Mouse (Mus musculus): Measurements from ENCODE around the gene Kin. TPM values are rescaled to one million over a fixed set of nuclear protein-coding genes. Genes with fewer than 3 reads are reported as not detected.

The Kin gene
- total RNA-seq, 2 experiments from 2014 or later = 6.4 to 9.5 TPM

DNA sequence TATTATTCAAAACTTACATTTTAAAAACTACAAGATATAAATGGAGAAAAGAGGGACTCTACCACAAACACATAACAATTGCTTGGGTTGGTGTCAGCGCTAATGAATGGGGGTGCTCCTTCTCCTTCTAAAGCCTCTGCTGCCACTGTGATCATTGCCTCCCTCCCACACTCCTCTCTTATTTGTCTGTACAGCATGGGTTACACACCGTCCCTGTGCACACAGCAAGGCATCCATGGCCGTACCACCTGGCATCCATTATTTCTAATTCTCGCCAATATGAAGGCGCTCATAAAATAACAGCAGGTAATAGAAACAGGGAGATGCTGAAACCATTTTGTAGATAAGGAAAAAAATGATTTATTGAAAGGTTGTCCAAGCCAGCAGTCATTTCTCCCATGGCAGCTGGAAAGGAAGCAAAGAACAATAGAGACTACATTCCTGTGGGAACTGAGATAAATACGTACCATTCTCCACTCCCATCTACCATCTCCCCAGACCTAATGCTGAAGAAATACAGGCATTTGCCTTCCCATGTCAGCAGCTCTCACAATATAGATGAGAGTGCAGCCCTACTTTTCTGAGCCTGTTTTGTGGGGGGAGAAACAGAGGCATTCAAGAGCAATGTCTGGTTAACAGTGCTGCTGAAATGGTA, 28.3 kb downstream of the Kin start:
- DNase-seq = no peak

DNA sequence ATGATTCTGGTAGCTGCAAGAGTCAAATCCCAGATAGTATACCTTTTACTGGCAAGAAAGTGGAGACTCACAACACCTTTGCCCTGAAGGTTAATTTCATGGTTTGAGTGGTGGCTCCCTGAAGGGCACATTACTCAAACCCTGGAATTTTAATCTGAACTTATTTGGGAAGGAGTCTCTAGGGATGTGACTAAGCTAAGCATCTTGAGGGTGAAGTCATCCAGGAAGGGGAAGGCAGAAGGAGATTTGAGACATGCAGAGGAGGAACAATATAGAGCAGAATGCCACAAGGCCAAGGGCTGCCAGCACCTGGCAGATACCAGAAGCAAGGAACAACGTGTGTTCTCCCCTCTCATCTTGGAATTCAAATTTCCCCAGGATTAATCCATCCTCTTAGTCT, 38.4 kb downstream of the Kin start:
- no peak for DNase-seq

DNA sequence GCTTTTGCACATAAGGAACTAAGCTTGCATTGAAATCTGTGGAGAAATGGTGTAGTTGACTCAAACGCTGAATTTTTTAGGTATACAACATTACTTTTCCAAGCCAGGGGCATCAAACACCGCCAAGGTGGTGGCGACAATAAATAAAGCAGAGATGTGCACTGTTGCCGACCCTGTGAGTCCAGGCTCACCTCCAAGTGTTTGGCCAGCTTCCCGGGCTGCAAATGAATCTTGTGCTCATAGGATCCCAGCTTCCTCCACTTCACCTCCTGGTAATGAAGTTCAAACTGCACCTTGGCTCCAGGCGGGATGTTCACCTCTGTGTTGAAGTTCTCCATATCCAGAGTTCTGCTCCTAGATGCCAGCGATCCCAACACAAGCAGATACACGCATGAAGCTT, 38.9 kb downstream of the Kin start:
- DNase-seq = no peak

DNA sequence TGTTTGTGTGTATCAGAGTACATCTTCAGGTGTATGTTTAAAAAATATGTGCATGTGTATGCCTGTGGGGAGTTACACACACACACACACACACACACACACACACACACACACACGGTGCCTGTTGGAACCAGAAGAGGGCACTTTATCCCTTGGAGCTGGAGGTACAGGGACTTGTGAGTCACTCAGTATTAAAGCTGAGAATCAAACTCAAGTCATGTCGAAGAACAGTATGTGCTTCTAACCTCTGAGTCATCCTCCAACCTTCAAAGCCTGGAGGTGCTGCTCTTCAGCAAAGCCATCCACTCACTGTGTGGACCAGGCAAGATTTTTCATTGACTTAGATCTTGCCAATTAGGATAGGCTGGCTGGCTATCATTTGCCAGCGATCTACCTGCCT, 41.4 kb downstream of the Kin start:
- DNase-seq = no peak

DNA sequence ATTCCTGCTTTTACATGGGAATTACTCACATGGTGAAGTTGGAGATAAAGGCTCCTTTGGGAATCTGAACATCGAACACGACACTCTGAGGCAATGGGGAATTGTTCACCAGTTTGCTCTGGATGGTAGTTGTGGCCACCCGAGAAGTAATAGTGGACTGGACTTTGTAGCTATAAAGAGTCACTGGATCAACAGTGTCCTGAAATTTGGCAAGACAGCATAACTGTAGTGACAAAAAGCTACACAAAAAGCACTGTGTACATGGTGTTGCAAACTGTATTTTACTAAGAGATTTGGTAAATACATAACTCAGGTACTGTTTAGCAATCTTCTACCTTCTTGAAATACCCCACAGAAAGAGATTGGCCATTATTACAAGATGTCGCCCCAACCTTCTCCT, 45.7 kb downstream of the Kin start:
- DNase-seq = no peak

DNA sequence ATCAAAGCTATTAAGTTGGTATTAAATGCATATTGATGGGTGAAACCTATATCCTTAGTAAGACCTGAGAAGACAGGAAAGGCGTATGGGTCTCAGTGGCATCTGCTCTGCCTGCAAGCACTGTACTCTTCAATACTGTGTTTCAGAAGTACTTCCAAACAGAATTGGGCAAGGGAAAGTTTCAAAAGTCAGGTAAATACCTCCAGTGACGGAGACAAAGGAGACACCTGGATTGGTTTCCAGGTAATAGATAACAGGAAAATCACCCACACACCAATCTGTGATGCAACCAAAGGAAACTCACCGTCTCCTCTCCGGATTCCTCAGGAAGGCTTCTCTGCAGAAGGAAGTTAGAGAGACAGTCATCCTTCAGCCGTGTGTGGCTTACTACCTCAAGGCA, 47.1 kb downstream of the Kin start:
- DNase-seq = no peak

DNA sequence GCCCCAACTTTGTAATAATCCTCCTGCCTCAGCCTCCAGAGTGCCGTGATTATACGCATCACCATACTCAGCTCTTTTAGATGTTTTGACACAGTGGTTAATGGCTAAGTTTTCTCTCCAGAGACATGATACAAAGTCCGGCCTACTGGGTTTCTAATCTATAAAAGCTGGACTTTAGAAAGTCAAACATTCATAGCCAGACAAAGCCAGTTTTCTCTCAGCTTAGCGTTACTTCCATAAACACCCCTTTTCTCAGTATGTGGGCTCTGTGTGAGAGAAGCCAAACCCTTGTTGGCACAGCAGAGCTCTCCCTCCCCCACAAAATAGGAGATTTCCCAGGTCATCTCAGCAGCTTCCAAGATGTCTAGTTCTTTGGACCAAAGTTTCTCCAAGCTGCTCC, 48.2 kb downstream of the Kin start:
- DNase-seq = no peak

DNA sequence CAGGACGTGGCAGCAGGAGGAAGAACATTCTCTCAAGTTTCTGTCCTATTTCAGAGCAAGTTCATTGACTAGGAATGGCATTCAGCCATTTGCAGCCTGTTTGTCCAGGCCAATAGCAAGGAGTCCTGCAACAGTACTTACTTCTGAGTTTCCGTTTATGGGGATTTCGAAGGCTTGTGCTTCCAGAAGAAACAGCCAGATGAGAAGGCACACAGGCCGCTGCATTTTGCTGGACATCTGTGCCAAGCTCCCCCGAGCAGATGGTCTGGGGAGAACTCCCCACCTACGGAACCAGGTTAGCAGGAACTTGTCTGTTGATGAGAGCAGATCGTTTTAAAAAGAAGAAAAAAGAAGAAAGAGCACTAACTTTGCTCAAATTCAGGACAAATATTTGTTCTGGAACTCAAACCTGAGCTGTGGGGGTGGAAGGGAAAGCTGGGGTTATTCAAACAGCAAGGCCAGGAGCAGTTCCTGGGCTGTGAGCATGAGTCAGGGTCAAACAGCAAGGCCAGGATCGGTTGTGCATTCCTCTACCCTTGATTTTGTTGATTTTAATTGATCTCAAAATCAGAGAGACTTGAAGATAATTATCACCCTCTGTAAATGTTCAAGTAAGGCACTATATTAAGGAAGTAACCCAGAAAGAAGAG, 50.1 kb downstream of the Kin start:
- DNase-seq = no peak

DNA sequence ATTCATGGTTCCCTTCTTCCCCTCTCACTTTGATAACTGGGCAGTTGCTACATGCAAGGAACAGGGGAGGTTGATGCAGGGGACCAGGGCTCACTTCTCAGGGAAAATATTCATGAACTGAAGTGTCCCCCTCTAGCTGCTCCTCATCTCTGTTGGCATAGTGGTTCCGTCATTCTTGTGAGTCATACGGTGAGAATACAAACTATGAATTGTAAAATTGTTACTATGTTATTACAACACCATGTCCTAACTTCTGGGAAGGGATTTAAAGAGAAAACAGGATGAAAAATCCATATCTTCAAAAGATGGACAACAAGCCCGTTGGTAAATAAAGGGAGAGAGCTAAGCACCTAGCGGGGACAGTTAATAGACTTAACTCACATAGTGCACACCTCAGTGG, 50.9 kb downstream of the Kin start, which contains the start of gene Itih2:
Gene Itih2 (minus strand): TSS at position 101 of the 400 bp plus-strand sequence.
- no peak for DNase-seq

DNA sequence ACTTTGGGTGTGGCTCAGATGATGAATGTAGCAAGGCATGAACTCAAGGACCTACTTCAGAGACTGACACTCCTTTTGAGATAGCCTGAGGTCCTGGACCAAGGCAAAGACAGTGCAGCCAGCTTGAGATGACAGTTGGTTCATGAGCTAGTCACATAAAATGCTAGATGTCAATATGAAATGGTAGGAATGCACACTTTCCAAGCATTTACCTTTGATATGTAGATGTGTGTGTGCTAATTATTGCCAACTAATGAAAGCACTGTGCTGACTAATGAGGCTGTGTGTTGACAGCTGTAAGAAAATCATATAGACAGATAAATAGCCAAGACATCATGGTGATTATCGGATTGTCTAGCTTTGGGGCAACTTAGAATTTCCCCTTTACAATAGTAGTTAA, 51.7 kb downstream of the Kin start:
- no peak for DNase-seq

DNA sequence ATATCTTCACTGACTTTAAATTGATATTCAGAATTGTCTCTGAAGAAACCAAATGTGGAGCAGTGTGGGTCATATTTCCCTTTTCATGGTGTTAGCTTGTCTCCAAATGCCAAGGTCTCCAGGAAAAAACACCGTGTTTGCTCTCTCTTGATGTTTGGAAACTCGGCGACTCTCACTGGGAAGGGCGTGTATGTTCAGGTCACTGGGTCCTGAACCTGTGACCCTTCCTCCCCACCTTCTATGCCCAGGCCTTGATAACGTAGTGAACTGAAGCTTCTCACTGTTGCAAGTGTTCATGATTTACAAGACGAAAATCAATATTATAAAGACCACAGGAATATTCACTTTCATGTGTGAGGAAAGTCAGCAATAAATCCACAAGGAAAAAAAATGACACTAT, 53.5 kb downstream of the Kin start:
- no peak for DNase-seq

DNA sequence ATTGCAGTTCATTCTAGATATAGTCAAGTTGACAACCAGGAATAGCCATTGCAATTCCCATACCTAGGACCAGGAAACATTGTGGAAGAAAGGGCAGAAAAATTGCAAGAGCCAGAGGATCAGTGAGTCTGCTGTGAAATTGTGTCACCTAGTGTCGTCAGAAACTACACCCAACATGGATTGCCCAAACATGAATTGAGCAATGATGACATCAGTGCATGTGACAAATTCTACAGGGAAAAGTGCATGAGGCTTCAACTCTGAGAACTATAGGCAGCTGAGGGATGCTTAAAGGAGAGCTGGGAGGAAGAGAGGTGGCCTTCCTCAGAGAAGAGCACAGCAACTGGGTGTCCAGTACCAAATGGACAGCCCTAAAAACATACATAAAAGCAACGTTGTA, 56.9 kb downstream of the Kin start:
- no peak for DNase-seq

DNA sequence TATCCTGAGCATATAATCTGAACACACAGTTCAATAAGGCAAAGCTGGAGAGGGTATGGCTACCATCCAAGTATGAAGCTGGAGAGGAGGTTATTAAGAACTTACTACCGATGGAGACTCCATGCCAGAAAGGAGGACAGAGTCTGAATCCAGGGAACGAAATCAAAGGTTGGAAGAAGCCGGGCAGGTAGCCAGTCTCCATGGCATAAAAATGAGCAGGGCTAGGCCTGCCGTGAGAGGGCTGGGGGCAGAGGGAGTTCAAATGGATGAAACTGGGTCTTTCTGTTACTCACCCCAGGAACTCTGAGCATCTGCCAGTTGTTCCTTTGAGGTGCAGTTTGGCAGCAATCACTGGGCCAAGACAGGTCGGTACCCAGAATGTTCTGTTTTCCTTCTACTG, 60.1 kb downstream of the Kin start:
- DNase-seq = no peak

Other genes with a start within 250 kb of the Kin start
- not detected for gene 4930412O13Rik, start 199.3 kb upstream of the Kin start, total RNA-seq (2021)
- not detected for gene 9230102O04Rik, start 191.1 kb upstream of the Kin start, total RNA-seq (2021)
- under 1 TPM; 0.19 to 0.23 TPM for gene Gata3, start 190.6 kb upstream of the Kin start, total RNA-seq (2021)
- 1 to 10 TPM; 7.4 to 7.6 TPM for gene Taf3, start 32.0 kb upstream of the Kin start, total RNA-seq (2021)
- gene Atp5c1, start 83 bp upstream of the Kin start, total RNA-seq (2021) = 100 to 1,000 TPM; 647 to 734 TPM
- gene Itih2, start 50.8 kb downstream of the Kin start, total RNA-seq (2021) = 1 to 10 TPM in 1 of 2 experiments, under 1 TPM in 1; 0.40 to 1.5 TPM
- 10 to 100 TPM; 65.9 to 76.6 TPM for gene Itih5, start 73.0 kb downstream of the Kin start, total RNA-seq (2021)